Mouse (Mus musculus) urinary bladder, postnatal 0 days (tissue): ENCODE data around the gene Olfr49. TPM values are rescaled to one million over a fixed set of nuclear protein-coding genes. Genes with fewer than 3 reads are reported as not detected.

Source experiments
- polyA plus RNA-seq: library from polyadenylated mRNA; unstranded; fragments of >200 nt; fragmentation: Nextera tagmentation; extraction: Ambion mirVana; gene quantifications from 2 replicates; pipeline ENCODE4 v1.2.1, GENCODE M21; 2015

The Olfr49 gene
- not detected in 2 replicates for polyA plus RNA-seq

GRCm38 (mm10) chr14:54284839-54285238 lies at the start of gene Olfr49:
TSS of gene Olfr49 (minus strand) at chr14:54284939.

DNA sequence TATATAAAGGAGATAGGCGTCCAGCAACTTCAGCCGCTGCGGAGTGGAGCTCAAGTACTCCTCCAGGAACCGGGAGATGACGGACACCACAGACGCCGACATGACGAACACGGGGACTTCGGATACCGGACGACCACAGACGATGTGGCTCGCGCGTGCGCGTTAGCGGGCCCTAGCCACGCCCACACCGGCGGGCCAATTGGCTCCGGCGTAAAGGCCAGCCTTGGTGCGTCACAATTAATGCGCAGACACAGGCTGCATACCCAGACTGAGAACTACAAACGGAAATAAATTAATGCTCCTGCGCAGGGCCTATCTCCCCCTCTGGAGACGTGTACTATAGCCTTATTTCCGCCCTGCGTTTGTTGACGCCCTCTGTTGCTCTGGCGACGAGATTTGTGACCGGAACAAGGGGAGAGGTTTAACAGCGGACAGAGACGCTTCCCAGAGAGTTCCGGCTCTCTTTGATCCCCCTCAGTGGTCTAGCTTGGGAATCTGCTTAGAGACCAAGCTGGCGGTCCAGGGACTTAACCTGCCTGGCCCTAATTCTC lies 30.9 kb downstream of the Olfr49 start, which contains the start of the genes Dad1 and Abhd4:
TSS of gene Dad1 (minus strand) at position 364 of the 551 bp plus-strand sequence.
TSS of gene Abhd4 (plus strand) at position 448 of the 551 bp plus-strand sequence.

Other genes with a start within 250 kb of the Olfr49 start
- gene Dad1, start 30.8 kb downstream of the Olfr49 start, polyA plus RNA-seq, result 405 and 418 TPM in 2 replicates
- 54.0 and 62.6 TPM in 2 replicates for gene Abhd4, start 30.8 kb downstream of the Olfr49 start, polyA plus RNA-seq
- gene Oxa1l, start 75.9 kb upstream of the Olfr49 start, polyA plus RNA-seq, result 26.3 and 30.1 TPM in 2 replicates
- gene Slc7a7, start 132.8 kb upstream of the Olfr49 start, polyA plus RNA-seq, result 3.8 and 5.9 TPM in 2 replicates
- gene Mrpl52, start 142.0 kb upstream of the Olfr49 start, polyA plus RNA-seq, result 256 and 276 TPM in 2 replicates
- 124 and 133 TPM in 2 replicates for gene Mmp14, start 146.7 kb upstream of the Olfr49 start, polyA plus RNA-seq
- 56.2 and 58.1 TPM in 2 replicates for gene Lrp10, start 179.2 kb upstream of the Olfr49 start, polyA plus RNA-seq
- gene Rem2, start 191.2 kb upstream of the Olfr49 start, polyA plus RNA-seq, result 0.18 TPM in 1 of 2 replicates, not detected in the other
- 37.8 and 39.1 TPM in 2 replicates for gene Prmt5, start 232.6 kb upstream of the Olfr49 start, polyA plus RNA-seq